ENCODE assay signal across 21 mouse cellular contexts in the genomic region with DNA sequence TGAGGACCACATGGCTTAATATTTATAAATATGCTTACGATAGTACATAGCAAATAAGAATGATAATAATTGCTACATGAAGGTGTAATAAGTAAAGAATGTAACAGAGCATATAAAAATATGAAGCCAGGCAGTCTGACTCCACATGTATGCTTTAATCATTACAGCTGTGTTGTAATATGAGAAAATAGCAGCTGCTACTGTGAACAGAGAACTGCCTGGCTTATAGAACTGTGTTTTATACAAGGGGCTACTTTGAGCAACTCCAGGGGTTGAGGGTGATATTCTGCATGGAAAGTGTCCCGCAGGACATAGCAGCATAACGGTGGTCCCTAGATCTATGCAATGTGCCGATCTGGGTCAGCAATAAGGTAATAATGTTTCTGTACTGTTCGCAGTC.
"Had no signal": no experiment of that assay in that cellular context is flagged by ENCODE, and none has a peak within 500 bp of the region (broad histone marks: within the 10 kb centered on the region; RNA-seq: fewer than 3 reads in every experiment).

No protein-coding gene starts in this region.

- H3K4me2 ChIP-seq: lung, embryonic 15.5 days; midbrain, embryonic 12.5 days; neural tube, embryonic 13.5 days; neural tube, embryonic 15.5 days; stomach, embryonic 15.5 days had no signal

- ATAC-seq: liver, postnatal 0 days; lung, postnatal 0 days; midbrain, embryonic 16.5 days had no signal

- H3K9ac ChIP-seq: liver, postnatal 0 days; lung, embryonic 15.5 days; midbrain, embryonic 12.5 days; neural tube, embryonic 13.5 days; neural tube, embryonic 15.5 days; stomach, embryonic 15.5 days had no signal

- H3K27me3 ChIP-seq: lung, embryonic 15.5 days; midbrain, embryonic 12.5 days; neural tube, embryonic 13.5 days; neural tube, embryonic 15.5 days; stomach, embryonic 15.5 days had no signal

- H3K4me3 ChIP-seq: lung, embryonic 15.5 days; midbrain, embryonic 10.5 days; midbrain, embryonic 12.5 days; myocyte; neural tube, embryonic 13.5 days; neural tube, embryonic 15.5 days; stomach, embryonic 15.5 days had no signal

- H3K27ac ChIP-seq: lung, embryonic 15.5 days; midbrain, embryonic 10.5 days; midbrain, embryonic 12.5 days; neural tube, embryonic 13.5 days; neural tube, embryonic 15.5 days; stomach, embryonic 15.5 days; stomach, postnatal 0 days had no signal

- DNase-seq: liver, postnatal 0 days; lung, adult 2 months; lung, postnatal 4 days; midbrain, embryonic 14.5 days; retina, postnatal 1 day; right cerebral cortex, adult 18-20 months; right cerebral cortex, postnatal 25 days; right cerebral cortex, postnatal 4 days; thymus, adult 2 months; thymus, postnatal 25 days; thymus, postnatal 4 days had no signal

- H3K36me3 ChIP-seq: lung, embryonic 15.5 days; midbrain, embryonic 10.5 days; midbrain, embryonic 12.5 days; neural tube, embryonic 13.5 days; neural tube, embryonic 15.5 days; stomach, embryonic 15.5 days had no signal

- H3K4me1 ChIP-seq: lung, embryonic 15.5 days; midbrain, embryonic 10.5 days; midbrain, embryonic 12.5 days; neural tube, embryonic 13.5 days; neural tube, embryonic 15.5 days; stomach, embryonic 15.5 days had no signal

- H3K9me3 ChIP-seq: lung, embryonic 15.5 days; midbrain, embryonic 10.5 days; midbrain, embryonic 12.5 days; neural tube, embryonic 13.5 days; neural tube, embryonic 15.5 days; stomach, embryonic 15.5 days had no signal
